Mouse (Mus musculus): ENCODE results near the gene Inha. TPM values are rescaled to one million over a fixed set of nuclear protein-coding genes. Genes with fewer than 3 reads are reported as not detected.

Inha gene
- total RNA-seq, 1 experiment, result 0.80 TPM

DNA sequence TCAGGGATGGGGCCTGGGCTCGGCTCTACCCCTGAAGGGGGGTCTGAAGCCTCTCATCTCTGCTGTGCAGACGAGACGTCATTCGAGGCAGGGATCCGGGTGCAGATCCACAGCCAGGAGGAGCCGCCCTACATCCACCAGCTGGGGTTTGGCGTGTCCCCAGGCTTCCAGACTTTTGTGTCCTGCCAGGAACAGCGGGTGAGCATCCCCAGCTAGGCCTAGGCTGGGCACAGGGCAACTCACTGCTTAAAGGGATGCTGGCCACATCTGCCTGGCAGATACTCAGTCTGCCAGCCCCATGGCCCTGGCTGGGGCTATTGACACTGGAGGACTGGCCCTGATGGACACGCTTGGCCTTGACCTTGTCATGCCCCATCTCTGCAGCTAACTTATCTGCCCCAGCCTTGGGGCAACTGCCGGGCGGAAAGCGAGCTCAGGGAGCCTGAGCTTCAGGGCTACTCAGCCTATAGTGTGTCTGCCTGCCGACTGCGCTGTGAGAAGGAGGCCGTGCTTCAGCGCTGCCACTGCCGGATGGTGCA is 37.5 kb upstream of the Inha start:
- H3K36me3 ChIP-seq (ENCODE audit: control insufficient read depth, insufficient read depth, low read length, poor library complexity, severe bottlenecking), result peaks cover 5% of the 10 kb centered on the region
- no peaks in the 10 kb centered on the region for H3K9me3 ChIP-seq (ENCODE audit: control insufficient read depth, insufficient read depth, low read depth, low read length)
- H3K9ac ChIP-seq (ENCODE audit: insufficient read depth, low read depth, low read length, poor library complexity, severe bottlenecking), result no peak overlapping the region
- TF ChIP-seq ZC3H11A (IDR thresholded peaks at IDR 0.05; ENCODE audit: borderline replicate concordance, low read depth, low read length) (no peak), CHD2 (IDR thresholded peaks at IDR 0.05; ENCODE audit: low read depth, low read length) (no peak), ZNF384 (IDR thresholded peaks at IDR 0.05; ENCODE audit: low read depth, low read length) (no peak), HCFC1 (IDR thresholded peaks at IDR 0.05; ENCODE audit: borderline replicate concordance, insufficient read depth, low read length) (no peak), MAFK (IDR thresholded peaks at IDR 0.05; ENCODE audit: insufficient read depth, low read depth, low read length) (no peak)
- no peak overlapping the region for H3K4me3 ChIP-seq (ENCODE audit: insufficient read depth in 1 of 2, low read depth in 1 of 2, low read length in 2 of 2, poor library complexity in 1 of 2, severe bottlenecking in 1 of 2)
- no peak overlapping the region for H3K27ac ChIP-seq (ENCODE audit: insufficient read depth, low read depth, low read length, poor library complexity, severe bottlenecking)
- in situ Hi-C loops (cut with MboI; ENCODE audit: low sequenced_read_pairs in 2 of 2, unreplicated experiment in 2 of 2), result loop anchor here (10.0 kb wide), 1 partner anchor 125 kb away; no protein-coding TSS in a partner anchor
- no peak for DNase-seq (ENCODE audit: low read depth, low spot score)
- peaks cover 0 to 2% of the 10 kb centered on the region in 2 experiments; a peak in 1 of 4 replicates for H3K4me1 ChIP-seq (ENCODE audit: control insufficient read depth in 2 of 2, insufficient read depth in 2 of 2, low read length in 2 of 2, poor library complexity in 1 of 2)

DNA sequence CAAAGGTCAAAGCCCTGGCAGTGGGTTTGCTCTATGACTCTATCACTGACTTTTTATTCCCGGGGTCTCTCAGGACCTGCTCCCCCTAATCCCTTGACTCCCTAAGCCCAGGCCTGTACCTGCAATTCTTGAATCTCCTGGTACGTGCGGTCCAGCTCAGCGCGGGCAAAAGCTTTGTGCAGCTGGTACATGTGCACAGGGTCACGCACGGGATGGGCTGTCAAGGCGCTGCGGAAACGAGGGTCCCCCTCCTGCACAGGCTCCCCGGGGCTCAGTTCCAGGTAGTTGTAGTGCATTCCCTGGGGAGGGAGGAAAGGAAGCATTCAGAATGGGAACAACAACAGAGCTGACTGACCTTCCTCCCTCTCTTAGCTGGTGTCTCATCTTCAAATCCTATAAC is 30.4 kb upstream of the Inha start:
- Histone ChIP-seq H3K4me3 (ENCODE audit: insufficient read depth in 1 of 2, low read depth in 1 of 2, low read length in 2 of 2, poor library complexity in 1 of 2, severe bottlenecking in 1 of 2) (no peak overlapping the region), H3K4me1 (ENCODE audit: control insufficient read depth in 2 of 2, insufficient read depth in 2 of 2, low read length in 2 of 2, poor library complexity in 1 of 2) (peaks cover 4 to 8% of the 10 kb centered on the region in 2 experiments; a peak in 2 of 4 replicates), H3K27ac (ENCODE audit: insufficient read depth, low read depth, low read length, poor library complexity, severe bottlenecking) (no peak overlapping the region), H3K36me3 (ENCODE audit: control insufficient read depth, insufficient read depth, low read length, poor library complexity, severe bottlenecking) (peaks cover 27% of the 10 kb centered on the region), H3K9ac (ENCODE audit: insufficient read depth, low read depth, low read length, poor library complexity, severe bottlenecking) (no peak overlapping the region), H3K9me3 (ENCODE audit: control insufficient read depth, insufficient read depth, low read depth, low read length) (no peaks in the 10 kb centered on the region)
- TF ChIP-seq CHD2 (IDR thresholded peaks at IDR 0.05; ENCODE audit: low read depth, low read length), result no peak
- no peak for TF ChIP-seq ZC3H11A (IDR thresholded peaks at IDR 0.05; ENCODE audit: borderline replicate concordance, low read depth, low read length)
- TF ChIP-seq HCFC1 (IDR thresholded peaks at IDR 0.05; ENCODE audit: borderline replicate concordance, insufficient read depth, low read length), result no peak
- TF ChIP-seq ZNF384 (IDR thresholded peaks at IDR 0.05; ENCODE audit: low read depth, low read length), result no peak
- no peak for TF ChIP-seq MAFK (IDR thresholded peaks at IDR 0.05; ENCODE audit: insufficient read depth, low read depth, low read length)
- DNase-seq (ENCODE audit: low read depth, low spot score), result no peak
- in situ Hi-C loops (cut with MboI; ENCODE audit: low sequenced_read_pairs in 2 of 2, unreplicated experiment in 2 of 2), result no loop called here

DNA sequence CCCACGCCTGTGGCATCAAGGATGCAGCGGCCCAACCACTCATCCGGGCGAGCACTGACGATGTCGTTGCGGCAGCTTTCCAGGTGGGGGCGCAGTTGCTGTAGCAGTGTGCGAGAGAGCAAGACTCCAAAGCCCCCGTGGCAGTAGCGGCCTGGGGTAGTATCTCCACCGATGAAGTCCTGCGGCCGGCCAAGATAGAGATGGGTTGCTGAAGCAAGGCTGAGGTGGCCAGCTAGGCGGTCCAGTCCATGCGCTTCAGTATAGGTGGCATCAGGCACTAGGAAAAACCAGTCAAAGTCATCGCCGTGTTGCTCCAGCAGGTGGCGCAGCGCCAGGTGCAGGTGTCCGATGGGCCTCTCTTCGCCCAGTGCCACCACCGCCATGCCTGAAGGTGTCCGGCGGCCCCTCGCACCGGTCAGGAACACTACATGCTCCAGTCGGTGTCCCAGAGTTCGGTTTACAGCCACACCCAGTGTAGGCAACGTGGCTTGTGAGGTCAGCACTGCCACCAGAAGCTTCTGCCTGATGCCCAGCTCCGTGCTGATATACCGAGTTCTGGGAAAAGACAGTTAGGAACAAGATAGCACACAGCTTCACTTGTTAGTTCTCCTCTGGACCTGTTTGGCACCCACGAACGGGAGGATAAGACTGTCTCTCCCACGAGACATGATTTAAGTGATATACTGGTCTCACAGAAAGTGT is 29.5 kb upstream of the Inha start:
- Histone ChIP-seq H3K4me3 (ENCODE audit: insufficient read depth in 1 of 2, low read depth in 1 of 2, low read length in 2 of 2, poor library complexity in 1 of 2, severe bottlenecking in 1 of 2) (peak overlapping the region; percentile 18 to 25; a peak in 2 of 4 replicates), H3K36me3 (ENCODE audit: control insufficient read depth, insufficient read depth, low read length, poor library complexity, severe bottlenecking) (peaks cover 27% of the 10 kb centered on the region), H3K27ac (ENCODE audit: insufficient read depth, low read depth, low read length, poor library complexity, severe bottlenecking) (no peak overlapping the region), H3K9me3 (ENCODE audit: control insufficient read depth, insufficient read depth, low read depth, low read length) (no peaks in the 10 kb centered on the region), H3K4me1 (ENCODE audit: control insufficient read depth in 2 of 2, insufficient read depth in 2 of 2, low read length in 2 of 2, poor library complexity in 1 of 2) (peaks cover 4 to 8% of the 10 kb centered on the region in 2 experiments; a peak in 2 of 4 replicates), H3K9ac (ENCODE audit: insufficient read depth, low read depth, low read length, poor library complexity, severe bottlenecking) (no peak overlapping the region; the same call in 1 of the 2 replicates)
- TF ChIP-seq MAFK (IDR thresholded peaks at IDR 0.05; ENCODE audit: insufficient read depth, low read depth, low read length), result no peak
- TF ChIP-seq ZNF384 (IDR thresholded peaks at IDR 0.05; ENCODE audit: low read depth, low read length), result 0 out of 2 replicates have a peak, but pooled peaks have one; percentile 23
- TF ChIP-seq CHD2 (IDR thresholded peaks at IDR 0.05; ENCODE audit: low read depth, low read length), result no peak
- 0 out of 2 replicates have a peak, but pooled peaks have one; percentile 22 for TF ChIP-seq ZC3H11A (IDR thresholded peaks at IDR 0.05; ENCODE audit: borderline replicate concordance, low read depth, low read length)
- 0 out of 2 replicates have a peak, but pooled peaks have one; percentile 25 for TF ChIP-seq HCFC1 (IDR thresholded peaks at IDR 0.05; ENCODE audit: borderline replicate concordance, insufficient read depth, low read length)
- in situ Hi-C loops (cut with MboI; ENCODE audit: low sequenced_read_pairs in 2 of 2, unreplicated experiment in 2 of 2), result no loop called here
- peak; percentile 66 for DNase-seq (ENCODE audit: low read depth, low spot score)

DNA sequence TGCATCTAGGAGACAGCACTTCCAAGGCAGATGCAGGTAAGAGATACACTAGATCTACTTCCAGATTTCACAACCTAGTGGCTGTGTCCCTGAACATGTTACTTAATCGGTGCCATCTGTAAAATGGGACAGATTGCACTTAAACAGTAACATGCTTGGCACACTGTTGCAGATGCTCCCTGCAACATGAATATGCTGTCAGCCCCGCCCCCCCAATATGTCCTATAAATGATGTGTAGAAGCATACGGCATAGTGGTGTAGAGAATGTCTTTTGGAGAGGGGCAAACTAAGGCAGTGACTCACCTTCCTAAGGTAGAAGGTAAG is 28.9 kb upstream of the Inha start:
- H3K36me3 ChIP-seq (ENCODE audit: control insufficient read depth, insufficient read depth, low read length, poor library complexity, severe bottlenecking), result peaks cover 27% of the 10 kb centered on the region
- H3K9ac ChIP-seq (ENCODE audit: insufficient read depth, low read depth, low read length, poor library complexity, severe bottlenecking), result no peak overlapping the region
- H3K27ac ChIP-seq (ENCODE audit: insufficient read depth, low read depth, low read length, poor library complexity, severe bottlenecking), result no peak overlapping the region
- in situ Hi-C loops (cut with MboI; ENCODE audit: low sequenced_read_pairs in 2 of 2, unreplicated experiment in 2 of 2), result no loop called here
- peaks cover 4 to 8% of the 10 kb centered on the region in 2 experiments; a peak in 2 of 4 replicates for H3K4me1 ChIP-seq (ENCODE audit: control insufficient read depth in 2 of 2, insufficient read depth in 2 of 2, low read length in 2 of 2, poor library complexity in 1 of 2)
- H3K4me3 ChIP-seq (ENCODE audit: insufficient read depth in 1 of 2, low read depth in 1 of 2, low read length in 2 of 2, poor library complexity in 1 of 2, severe bottlenecking in 1 of 2), result peak overlapping the region; percentile 63 to 84; a peak in 3 of 4 replicates
- DNase-seq (ENCODE audit: low read depth, low spot score), result no peak
- H3K9me3 ChIP-seq (ENCODE audit: control insufficient read depth, insufficient read depth, low read depth, low read length), result no peaks in the 10 kb centered on the region
- TF ChIP-seq ZC3H11A (IDR thresholded peaks at IDR 0.05; ENCODE audit: borderline replicate concordance, low read depth, low read length), result no peak
- no peak for TF ChIP-seq HCFC1 (IDR thresholded peaks at IDR 0.05; ENCODE audit: borderline replicate concordance, insufficient read depth, low read length)
- no peak for TF ChIP-seq CHD2 (IDR thresholded peaks at IDR 0.05; ENCODE audit: low read depth, low read length)
- no peak for TF ChIP-seq ZNF384 (IDR thresholded peaks at IDR 0.05; ENCODE audit: low read depth, low read length)
- no peak for TF ChIP-seq MAFK (IDR thresholded peaks at IDR 0.05; ENCODE audit: insufficient read depth, low read depth, low read length)

Measured in ES-E14 (cell line).